Mouse (Mus musculus) liver, embryonic 14.5 days (tissue): ENCODE measurements around the gene Acp5.

Experiments used
- CTCF ChIP-seq: IDR thresholded peaks from 2 replicates; pipeline ENCODE4 v1.5.1; 2016; ENCODE audit warnings: antibody characterized with exemption, low read depth, control low read depth
- EP300 ChIP-seq: IDR thresholded peaks from 2 replicates; pipeline ENCODE4 v1.6.1; 2016; ENCODE audit warnings: antibody characterized with exemption, low read depth

DNA sequence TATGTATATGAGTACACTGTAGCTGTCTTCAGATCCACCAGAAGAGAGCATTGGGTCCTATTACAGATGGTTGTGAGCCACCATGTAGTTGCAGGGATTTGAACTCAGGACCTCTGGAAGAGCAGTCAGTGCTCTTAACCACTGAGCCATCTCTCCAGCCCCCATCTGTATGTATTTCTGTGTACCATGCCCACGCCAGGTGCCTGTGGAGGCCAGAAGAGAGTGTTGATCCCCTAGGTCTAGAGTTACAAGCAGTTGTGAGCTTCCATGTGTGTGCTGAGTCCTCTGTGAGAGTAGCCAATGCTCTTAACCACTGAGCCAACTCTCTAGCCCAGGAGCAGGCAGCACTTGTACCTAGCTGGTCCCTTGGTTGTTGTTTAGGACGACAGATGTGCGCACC lies 11.3 kb downstream of the Acp5 start:
- TF ChIP-seq CTCF (no peak), EP300 (no peak)
